Comparison of ENCODE assay signal across 7 mouse cellular contexts in the genomic region with DNA sequence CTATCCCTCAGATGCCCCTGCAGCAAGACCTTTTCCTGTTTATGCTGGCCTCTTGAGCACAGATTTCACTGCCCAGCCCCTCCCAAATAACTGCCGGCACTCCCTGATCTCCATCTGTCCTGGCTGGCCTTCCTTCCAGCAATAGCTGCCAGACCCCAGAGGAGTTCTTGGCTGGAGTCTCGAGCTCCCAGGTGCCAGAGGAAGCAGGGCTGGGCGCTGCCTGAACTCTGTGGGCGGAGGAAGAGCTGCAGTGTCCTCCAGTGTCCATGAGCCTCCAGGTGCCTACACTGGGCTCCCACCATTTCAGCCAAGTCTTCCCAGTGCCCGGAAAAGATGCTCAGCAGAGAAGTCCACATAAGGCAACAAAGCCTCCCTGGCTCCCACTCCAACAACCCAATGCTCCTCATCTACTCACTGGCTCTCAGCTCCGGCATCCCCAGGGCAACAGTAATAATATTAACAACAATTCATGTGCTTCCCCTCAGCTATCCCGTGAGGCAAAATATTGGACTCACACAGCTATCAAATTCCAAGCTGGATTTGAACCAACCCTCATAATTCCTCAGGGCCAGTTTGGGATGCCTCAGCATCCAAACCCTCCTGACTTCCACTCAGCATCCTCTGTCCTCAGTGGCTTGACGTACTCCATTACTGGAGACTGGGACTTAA. TPM values are rescaled to one million over a fixed set of nuclear protein-coding genes. Genes with fewer than 3 reads are reported as not detected.
DNase-seq lines count a peak whose midpoint lies in the region; ATAC-seq lines count a peak whose summit lies in the region.

No protein-coding gene starts in this region.

- H3K4me3 ChIP-seq in forebrain, embryonic 15.5 days, result no peak overlapping the region

- no peaks in the 10 kb centered on the region for H3K9me3 ChIP-seq in forebrain, embryonic 15.5 days

- H3K27me3 ChIP-seq in forebrain, embryonic 15.5 days, result no peaks in the 10 kb centered on the region

- 69% methylated on average over 8 of the region's 8 CpGs for WGBS in forebrain, embryonic 15.5 days

- no peak overlapping the region for H3K9ac ChIP-seq in forebrain, embryonic 15.5 days (replicated peaks)

- ATAC-seq in forebrain, embryonic 15.5 days (replicated peaks), result peak; percentile 38; the same call in 1 of the 2 replicates

- H3K27ac ChIP-seq in forebrain, embryonic 15.5 days (replicated peaks), result no peak overlapping the region

- H3K4me1 ChIP-seq in forebrain, embryonic 15.5 days, result peaks cover 9% of the 10 kb centered on the region; the same call in 1 of the 2 replicates

- no peak overlapping the region for H3K4me2 ChIP-seq in forebrain, embryonic 15.5 days (replicated peaks)

- H3K36me3 ChIP-seq in forebrain, embryonic 15.5 days, result no peaks in the 10 kb centered on the region

- peak; percentile 62 for DNase-seq in MN1 (ENCODE audit: low spot score)
- DNase-seq in adrenal gland, adult 2 months, result peak; percentile 65
- peak; percentile 33 to 54 for DNase-seq in kidney, adult 8-10 months
- DNase-seq in skeletal muscle tissue, adult 2 months (ENCODE audit: low read depth, low spot score), result peak; percentile 93
- no peak for DNase-seq in left cerebral cortex, adult 11 months (ENCODE audit: low spot score)
- DNase-seq in embryo, embryonic 9.5 days (ENCODE audit: extremely low spot score), result no peak

RNA-seq across cellular contexts. Expression of a gene that starts 15.5 kb away (rescaled TPM):
- total RNA-seq in adrenal gland, adult 2 months (2021), result 1 to 10 TPM in 1 of 2 experiments, under 1 TPM in 1; 0.52 to 1.8 TPM
- polyA plus RNA-seq in adrenal gland, adult 2 months (2012; rRNA removed), result 0.42 and 0.70 TPM in 2 replicates
- 0.50 and 0.86 TPM in 2 replicates for polyA plus RNA-seq in forebrain, embryonic 15.5 days (2015; fragmentation: Nextera tagmentation; extraction: Ambion mirVana)

Comparison
In these comparisons a context has a peak if more than half of its experiments do, and no peak if none do; other contexts are left out.
1. DNase-seq: peak in MN1 (single experiment), adrenal gland, adult 2 months (single experiment), kidney, adult 8-10 months (2 of 2) and skeletal muscle tissue, adult 2 months (single experiment); none in left cerebral cortex, adult 11 months (single experiment) and embryo, embryonic 9.5 days (single experiment).